Mouse (Mus musculus) gastrocnemius, adult 18-20 months (tissue): Measurements from ENCODE around the gene Arap2. TPM values are rescaled to one million over a fixed set of nuclear protein-coding genes. Genes with fewer than 3 reads are reported as not detected.

Experiments used
- DNase-seq: peaks from one replicate; pipeline ENCODE4 v3.0.0; 2021; ENCODE audit warnings: low spot score
- total RNA-seq, 2 experiments: library from RNA; stranded (reverse); gene quantifications; 2 replicates each; pipeline ENCODE4 v1.2.3; 2021

Arap2 gene
- total RNA-seq, 2 experiments from 2014 or later, result 1.9 to 2.2 TPM

GRCm38 (mm10) chr5:62636341-62636740 lies 129.6 kb downstream of the Arap2 start:
- no peak for DNase-seq

- no peak for DNase-seq
These were observed 137.1 kb downstream of the Arap2 start for GRCm38 (mm10) chr5:62628901-62629300.

- no peak for DNase-seq
These were observed 143.0 kb downstream of the Arap2 start for GRCm38 (mm10) chr5:62622848-62623479.

DNA sequence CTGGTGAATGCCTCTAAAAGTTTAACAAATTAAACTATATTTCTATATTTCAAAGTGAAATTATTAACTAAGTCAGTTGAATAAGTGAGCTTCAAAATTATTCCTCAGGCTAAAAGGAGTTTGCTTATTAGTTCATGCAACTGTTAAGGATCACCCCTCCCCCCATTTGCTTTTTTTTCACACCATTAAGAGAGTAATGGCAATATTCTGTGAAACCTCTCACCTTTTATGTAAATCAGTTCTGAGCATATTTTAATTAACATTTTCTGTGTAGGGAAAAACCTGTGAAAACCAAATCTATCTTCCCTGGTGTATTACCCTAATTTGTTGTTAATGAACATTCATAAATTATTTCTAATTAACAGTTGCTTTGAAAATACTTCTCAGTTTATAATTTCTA lies 147.7 kb downstream of the Arap2 start:
- no peak for DNase-seq

- no peak for DNase-seq
These were observed 154.0 kb downstream of the Arap2 start for GRCm38 (mm10) chr5:62611990-62612389.

DNA sequence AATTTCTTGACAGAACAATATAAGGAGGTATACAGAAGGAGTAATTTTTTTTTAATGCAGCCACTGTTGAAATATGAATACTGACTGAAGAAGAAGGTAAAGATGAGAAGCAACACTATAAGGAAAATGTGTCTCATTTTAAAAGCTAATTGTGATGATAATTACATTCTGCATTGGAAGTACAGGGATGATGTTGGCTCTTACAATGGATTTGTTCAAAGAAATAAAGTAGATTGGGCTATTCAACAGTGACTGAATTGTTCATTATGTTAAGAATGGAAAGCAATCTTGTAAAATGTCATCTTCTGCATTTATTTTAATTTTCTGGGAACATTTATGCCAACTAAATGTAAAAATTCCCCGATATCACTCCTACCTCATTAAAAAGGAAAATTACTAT lies 178.6 kb downstream of the Arap2 start:
- DNase-seq, result no peak

DNA sequence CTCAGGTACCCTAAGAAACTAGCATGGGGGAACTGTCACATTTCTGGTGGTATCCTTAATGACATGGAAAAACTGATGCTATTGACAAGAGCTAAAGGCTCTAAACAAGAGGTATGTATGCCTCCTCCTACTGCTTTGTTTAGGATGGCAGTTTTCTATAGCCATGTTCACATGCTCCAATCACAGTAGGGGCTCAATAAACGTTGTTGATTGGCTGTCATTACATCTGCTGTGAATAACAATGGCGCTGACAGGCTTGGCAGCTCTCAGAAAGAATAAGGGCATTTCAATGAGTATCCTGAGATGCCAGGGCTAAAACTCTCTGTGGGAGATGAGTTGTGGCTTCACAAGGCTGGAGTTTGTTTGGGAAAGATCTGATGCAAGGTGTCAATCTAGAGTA lies 183.3 kb downstream of the Arap2 start:
- no peak for DNase-seq

DNA sequence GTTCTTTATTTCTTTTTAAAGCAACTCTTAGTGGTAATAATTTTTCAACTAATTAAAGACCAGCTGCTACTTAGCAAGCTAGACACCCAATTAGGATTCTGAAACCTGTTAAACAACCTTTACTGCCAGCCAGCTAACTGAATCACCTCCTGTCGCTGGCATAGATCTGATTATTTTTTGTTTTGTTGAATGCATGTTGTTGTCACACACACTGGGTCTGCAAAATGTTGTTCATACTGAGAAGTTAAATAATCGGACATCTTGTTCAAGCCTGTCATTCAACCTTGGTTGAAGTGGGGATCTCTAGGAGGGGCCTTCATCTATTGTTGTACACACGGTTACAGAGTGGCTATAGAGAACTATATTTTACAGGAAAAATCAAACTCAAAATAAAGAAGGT lies 184.3 kb downstream of the Arap2 start:
- no peak for DNase-seq

GRCm38 (mm10) chr5:62574336-62574844 lies 191.6 kb downstream of the Arap2 start:
- DNase-seq, result no peak

Other genes with a start within 250 kb of the Arap2 start
- not detected for gene Dthd1, start 47.7 kb upstream of the Arap2 start, total RNA-seq